In the genomic region with DNA sequence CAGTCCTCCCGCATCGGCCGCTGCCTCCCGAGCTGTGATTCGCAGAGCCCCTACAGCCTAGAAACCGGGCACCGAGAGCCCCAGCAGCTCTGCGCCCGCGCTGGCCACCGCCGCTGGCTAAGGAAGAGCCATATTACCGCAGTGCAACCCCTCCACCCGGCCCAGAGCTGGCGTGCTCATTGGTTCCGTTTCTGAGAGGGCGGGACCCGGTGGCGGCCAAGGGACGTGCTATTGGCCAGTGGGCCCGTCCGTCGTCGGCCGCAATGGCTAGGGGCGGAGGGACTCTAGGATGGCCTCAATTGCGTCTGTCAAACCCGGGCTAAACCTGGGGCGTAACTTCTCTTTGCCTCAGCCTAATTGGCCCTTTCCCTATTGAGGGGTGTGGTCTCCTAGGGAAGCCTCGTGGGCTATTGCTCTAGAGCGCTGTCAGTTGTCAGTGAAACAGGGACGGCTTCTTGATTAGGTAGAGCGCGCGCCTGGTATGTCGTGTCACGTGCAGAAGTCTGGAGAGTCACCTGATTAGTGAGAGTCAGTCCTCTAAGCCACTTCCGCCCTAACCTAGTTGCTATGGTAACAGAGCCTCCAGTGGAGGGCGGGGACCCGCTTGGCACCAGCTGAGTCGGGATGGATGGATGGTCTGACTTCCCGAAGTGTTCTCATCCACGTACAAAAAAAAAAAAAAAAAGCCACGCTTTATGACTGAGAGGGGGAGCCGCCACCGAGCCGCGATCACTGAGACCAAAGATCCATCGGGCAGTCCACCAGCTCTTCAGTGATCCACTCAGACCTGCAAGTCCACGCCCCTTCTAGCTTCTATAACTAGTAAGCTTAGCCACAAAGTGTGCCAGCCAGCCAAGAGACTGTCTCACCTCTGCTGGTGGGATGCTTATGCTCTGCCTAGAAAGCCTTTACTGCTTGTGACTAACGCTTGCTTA, we compare ENCODE assay signal across 1 mouse cellular context.
TF ChIP-seq lines count a peak whose summit lies in the region.

TSS of gene Uvrag (minus strand) at position 158 of the 935 bp plus-strand sequence.

TF ChIP-seq in CH12.LX, 34 proteins besides CTCF, POLR2A, EP300 and RAD21 (continued from another document):
- TF ChIP-seq KAT2A (IDR thresholded peaks at IDR 0.05; ENCODE audit: insufficient replicate concordance, low read length) (peak; percentile 43; the same call in 1 of the 2 replicates), ETS1 (conservative IDR thresholded peaks at IDR 0.05; ENCODE audit: low read depth, low read length) (peak; percentile 87), HCFC1 (IDR thresholded peaks at IDR 0.05; ENCODE audit: low read depth, low read length) (peak; percentile 81), E2F4 (IDR thresholded peaks at IDR 0.05; ENCODE audit: insufficient replicate concordance, low read depth, low read length) (peak; percentile 30; the same call in 1 of the 2 replicates), ELF1 (IDR thresholded peaks at IDR 0.05; ENCODE audit: low read depth, low read length) (peak; percentile 94), PAX5 (IDR thresholded peaks at IDR 0.05; ENCODE audit: low read length) (no peak), MEF2A (IDR thresholded peaks at IDR 0.05; ENCODE audit: borderline replicate concordance, low read depth, low read length) (peak; percentile 48; the same call in 1 of the 2 replicates), MYC (IDR thresholded peaks at IDR 0.05; ENCODE audit: low read depth, low read length) (peak; percentile 73; the same call in 1 of the 2 replicates), TCF12 (IDR thresholded peaks at IDR 0.05; ENCODE audit: low read depth, low read length) (peak; percentile 87), MXI1 (IDR thresholded peaks at IDR 0.05; ENCODE audit: low read depth, low read length) (peak; percentile 96), BHLHE40 (IDR thresholded peaks at IDR 0.05; ENCODE audit: low read depth, low read length) (peak; percentile 100), SMC3 (IDR thresholded peaks at IDR 0.05; ENCODE audit: low read depth, low read length) (no peak), UBTF (IDR thresholded peaks at IDR 0.05; ENCODE audit: low read depth, low read length) (no peak), SIN3A (IDR thresholded peaks at IDR 0.05; ENCODE audit: low read length) (peak; percentile 99), MAFK (IDR thresholded peaks at IDR 0.05; ENCODE audit: insufficient replicate concordance, low read length) (no peak), ZNF384 (IDR thresholded peaks at IDR 0.05; ENCODE audit: low read depth, low read length) (no peak), ZKSCAN1 (IDR thresholded peaks at IDR 0.05; ENCODE audit: borderline replicate concordance, low read depth, low read length) (no peak), MAX (IDR thresholded peaks at IDR 0.05; ENCODE audit: low read length) (peak; percentile 98), CHD2 (IDR thresholded peaks at IDR 0.05; ENCODE audit: low read length) (peak; percentile 92), NELFE (IDR thresholded peaks at IDR 0.05; ENCODE audit: low read depth, low read length) (peak; percentile 87), NRF1 (IDR thresholded peaks at IDR 0.05; ENCODE audit: low read depth, low read length) (peak; percentile 58), ZMIZ1 (IDR thresholded peaks at IDR 0.05; ENCODE audit: low read depth, low read length) (peak; percentile 86), ZC3H11A (IDR thresholded peaks at IDR 0.05; ENCODE audit: low read depth, low read length) (no peak), JUN (IDR thresholded peaks at IDR 0.05; ENCODE audit: insufficient read depth, low read depth, low read length) (no peak)
